ENCODE assay signal across 8 mouse cellular contexts in the genomic region with DNA sequence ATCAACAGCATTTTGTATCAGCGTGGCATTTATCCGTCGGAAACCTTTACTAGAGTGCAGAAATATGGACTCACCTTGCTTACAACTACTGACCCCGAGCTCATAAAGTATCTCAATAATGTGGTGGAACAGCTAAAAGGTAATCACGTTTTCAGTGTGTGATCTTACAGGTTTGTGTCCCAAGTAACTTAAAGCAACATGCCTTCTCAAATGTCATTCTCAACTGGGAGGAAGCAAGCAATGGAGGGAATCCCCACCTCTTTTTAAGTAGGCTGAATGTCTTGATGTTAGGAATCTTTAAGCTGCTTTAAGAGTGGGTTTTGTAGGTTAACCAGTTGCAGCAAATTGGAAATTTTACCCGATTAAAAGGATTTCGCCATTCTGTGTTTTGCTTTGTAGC. TPM values are rescaled to one million over a fixed set of nuclear protein-coding genes. Genes with fewer than 3 reads are reported as not detected.
DNase-seq lines count a peak whose midpoint lies in the region; ATAC-seq and TF ChIP-seq lines count a peak whose summit lies in the region.

No protein-coding gene starts in this region.

- no peaks in the 10 kb centered on the region for H3K27me3 ChIP-seq in kidney, embryonic 14.5 days (ENCODE audit: control insufficient read depth, insufficient read depth, low read length)
- no peaks in the 10 kb centered on the region for H3K27me3 ChIP-seq in hindbrain, embryonic 15.5 days
- no peaks in the 10 kb centered on the region for H3K27me3 ChIP-seq in myocyte (ENCODE audit: control insufficient read depth, insufficient read depth, insufficient read length)

- TF ChIP-seq CTCF in bone marrow, adult 2 months (IDR thresholded peaks at IDR 0.05; ENCODE audit: control insufficient read depth, insufficient read depth, low read length) = no peak

- TF ChIP-seq POLR2A in bone marrow, adult 2 months (IDR thresholded peaks at IDR 0.05; ENCODE audit: borderline replicate concordance, control insufficient read depth, low read depth, low read length) = no peak
- no peak for TF ChIP-seq POLR2A in myocyte (IDR thresholded peaks at IDR 0.05; ENCODE audit: insufficient read length, low read depth)

- no peaks in the 10 kb centered on the region for H3K9me3 ChIP-seq in kidney, embryonic 14.5 days (ENCODE audit: control insufficient read depth, low read length)
- H3K9me3 ChIP-seq in hindbrain, embryonic 15.5 days = no peaks in the 10 kb centered on the region

- peak overlapping the region; percentile 54 for H3K4me3 ChIP-seq in kidney, embryonic 14.5 days (ENCODE audit: low read length)
- H3K4me3 ChIP-seq in bone marrow, adult 2 months (replicated peaks; ENCODE audit: control insufficient read depth, low read depth, low read length) = peak overlapping the region; percentile 98
- peak overlapping the region; percentile 66 for H3K4me3 ChIP-seq in hindbrain, embryonic 15.5 days
- peak overlapping the region; percentile 71 for H3K4me3 ChIP-seq in myocyte

- peak overlapping the region; percentile 73 for H3K9ac ChIP-seq in kidney, embryonic 14.5 days (ENCODE audit: low read depth, low read length)
- H3K9ac ChIP-seq in hindbrain, embryonic 15.5 days = peak overlapping the region; percentile 49

- H3ac ChIP-seq in myocyte (ENCODE audit: control insufficient read depth, insufficient read length) = peak overlapping the region; percentile 42

- peak overlapping the region; percentile 37; the same call in 1 of the 2 replicates for H3K27ac ChIP-seq in kidney, embryonic 14.5 days (ENCODE audit: low read depth, low read length)
- peak overlapping the region; percentile 92; the same call in 1 of the 2 replicates for H3K27ac ChIP-seq in bone marrow, adult 2 months (ENCODE audit: control insufficient read depth, insufficient read depth, low read depth, low read length, poor library complexity)
- H3K27ac ChIP-seq in hindbrain, embryonic 15.5 days (replicated peaks) = no peak overlapping the region

- DNase-seq in kidney, adult 8-10 months = no peak
- no peak for DNase-seq in adrenal gland, adult 18-20 months (ENCODE audit: low spot score in 2 of 2)
- no peak for DNase-seq in left cerebral cortex, postnatal 14 days (ENCODE audit: low spot score in 2 of 2)
- no peak for DNase-seq in ovary, postnatal 36 days (ENCODE audit: low spot score)

- intact Hi-C loops in left cerebral cortex, postnatal 14 days (cut with DNase I) = no loop called here

- H3K36me3 ChIP-seq in kidney, embryonic 14.5 days (ENCODE audit: control insufficient read depth, insufficient read depth, low read length) = peaks cover 20% of the 10 kb centered on the region
- no peaks in the 10 kb centered on the region for H3K36me3 ChIP-seq in hindbrain, embryonic 15.5 days
- peaks cover 12% of the 10 kb centered on the region for H3K36me3 ChIP-seq in myocyte (ENCODE audit: control insufficient read depth, insufficient read depth)

- peak overlapping the region; percentile 58 for H3K4me2 ChIP-seq in kidney, embryonic 14.5 days (replicated peaks; ENCODE audit: low read depth, low read length)
- peak overlapping the region; percentile 74 for H3K4me2 ChIP-seq in hindbrain, embryonic 15.5 days
- H3K4me2 ChIP-seq in myocyte (ENCODE audit: low read depth) = peak overlapping the region; percentile 91

- ATAC-seq in kidney, embryonic 14.5 days (ENCODE audit: low FRiP score, low TSS enrichment) = no peak
- ATAC-seq in hindbrain, embryonic 15.5 days (ENCODE audit: low FRiP score, low read depth) = no peak

- H3K4me1 ChIP-seq in kidney, embryonic 14.5 days (ENCODE audit: control insufficient read depth, insufficient read depth, low read length) = peaks cover 12% of the 10 kb centered on the region; the same call in 1 of the 2 replicates
- no peaks in the 10 kb centered on the region; the same call in 1 of the 2 replicates for H3K4me1 ChIP-seq in bone marrow, adult 2 months (ENCODE audit: control insufficient read depth, insufficient read depth, low read length)
- peaks cover 12% of the 10 kb centered on the region for H3K4me1 ChIP-seq in hindbrain, embryonic 15.5 days (replicated peaks)

- H3K79me2 ChIP-seq in myocyte (ENCODE audit: control insufficient read depth, insufficient read depth) = peaks cover 20% of the 10 kb centered on the region

- 16% methylated on average over 7 of the region's 7 CpGs for WGBS in kidney, embryonic 14.5 days
- WGBS in bone marrow, adult 2 months = 8% methylated on average over 7 of the region's 7 CpGs
- WGBS in hindbrain, embryonic 15.5 days = 19% methylated on average over 7 of the region's 7 CpGs

TF ChIP-seq in myocyte, 11 proteins besides CTCF, POLR2A, EP300 and RAD21:
- TF ChIP-seq CEBPB (IDR thresholded peaks at IDR 0.05; ENCODE audit: insufficient read depth, poor library complexity, severe bottlenecking) = no peak
- no peak for TF ChIP-seq REST (IDR thresholded peaks at IDR 0.05; ENCODE audit: insufficient read depth, insufficient read length)
- no peak for TF ChIP-seq POLR2AphosphoS2 (IDR thresholded peaks at IDR 0.05; ENCODE audit: insufficient read length, low read depth)
- TF ChIP-seq MYOG (IDR thresholded peaks at IDR 0.05; ENCODE audit: control insufficient read depth in 1 of 3, insufficient read depth in 1 of 3, insufficient read length in 2 of 3, low read depth in 2 of 3) = no peak
- TF ChIP-seq SRF (IDR thresholded peaks at IDR 0.05; ENCODE audit: control insufficient read depth, insufficient read length, low read depth) = no peak
- no peak for TF ChIP-seq MYOD1 (IDR thresholded peaks at IDR 0.05; ENCODE audit: control insufficient read depth in 1 of 3, insufficient read length in 2 of 3, low read depth in 2 of 3)
- TF ChIP-seq MAX (IDR thresholded peaks at IDR 0.05; ENCODE audit: low read depth) = no peak

RNA-seq across cellular contexts. Expression of a gene that starts 0.8 kb away (rescaled TPM):
- polyA plus RNA-seq in kidney, embryonic 14.5 days (2014; fragmentation: Nextera tagmentation; extraction: Ambion mirVana) = 128 and 138 TPM in 2 replicates
- polyA plus RNA-seq in bone marrow, adult 2 months (2011; ENCODE audit: insufficient read depth, insufficient read length, low replicate concordance, missing spikeins) = 32.6 and 45.4 TPM in 2 replicates
- polyA plus RNA-seq in hindbrain, embryonic 15.5 days (2015; fragmentation: Nextera tagmentation; extraction: Ambion mirVana) = 20.3 and 24.9 TPM in 2 replicates
- 16.0 TPM for polyA plus RNA-seq in myocyte (2012; fragmentation: generic; extraction: Trizol)
- 1 to 10 TPM; 3.7 to 4.2 TPM for total RNA-seq in adrenal gland, adult 18-20 months (2021)
- total RNA-seq in left cerebral cortex, postnatal 14 days (2021) = 10 to 100 TPM; 10.1 to 12.5 TPM

RNA-seq across cellular contexts. Expression of a gene that starts 23.9 kb away (rescaled TPM):
- 0.11 and 0.21 TPM in 2 replicates for polyA plus RNA-seq in kidney, embryonic 14.5 days (2014; fragmentation: Nextera tagmentation; extraction: Ambion mirVana)
- polyA plus RNA-seq in bone marrow, adult 2 months (2011; ENCODE audit: insufficient read depth, insufficient read length, low replicate concordance, missing spikeins) = not detected in 2 replicates
- not detected in 2 replicates for polyA plus RNA-seq in hindbrain, embryonic 15.5 days (2015; fragmentation: Nextera tagmentation; extraction: Ambion mirVana)
- not detected for polyA plus RNA-seq in myocyte (2012; fragmentation: generic; extraction: Trizol)
- not detected for total RNA-seq in adrenal gland, adult 18-20 months (2021)
- total RNA-seq in left cerebral cortex, postnatal 14 days (2021) = not detected
